Mouse (Mus musculus) lung, postnatal 25 days (tissue): Measurements from ENCODE around the gene Sgip1.

Experiments used
- DNase-seq: peaks from one replicate; pipeline ENCODE4 v3.0.0; 2022; ENCODE audit warnings: low spot score

The Sgip1 gene

GRCm38 (mm10) chr4:102741287-102741686 is at the start of gene Sgip1:
Gene Sgip1, plus strand, starts transcription at chr4:102741297.
- no peak for DNase-seq

- no peak for DNase-seq
Measured at GRCm38 (mm10) chr4:102691402-102691801, 49.7 kb upstream of the Sgip1 start.

GRCm38 (mm10) chr4:102697966-102698365 is 43.1 kb upstream of the Sgip1 start:
- DNase-seq = no peak

- DNase-seq = no peak
Measured at GRCm38 (mm10) chr4:102711731-102712130, 29.4 kb upstream of the Sgip1 start.

- DNase-seq = no peak
Measured at GRCm38 (mm10) chr4:102715532-102715931, 25.6 kb upstream of the Sgip1 start.

GRCm38 (mm10) chr4:102717123-102717828 is 23.8 kb upstream of the Sgip1 start:
- DNase-seq = no peak

- DNase-seq = peak; percentile 30
Measured at GRCm38 (mm10) chr4:102719535-102719934, 21.6 kb upstream of the Sgip1 start.

GRCm38 (mm10) chr4:102719951-102720350 is 21.1 kb upstream of the Sgip1 start:
- DNase-seq = peak; percentile 4

- DNase-seq = no peak
Measured at GRCm38 (mm10) chr4:102724442-102724841, 16.7 kb upstream of the Sgip1 start.

- DNase-seq = no peak
Measured at GRCm38 (mm10) chr4:102730976-102731375, 10.1 kb upstream of the Sgip1 start.

- no peak for DNase-seq
Measured at GRCm38 (mm10) chr4:102734022-102734657, 7.0 kb upstream of the Sgip1 start.

GRCm38 (mm10) chr4:102753334-102754090 is 12.4 kb downstream of the Sgip1 start:
- DNase-seq = peak; percentile 12

- peak; percentile 64 for DNase-seq
Measured at GRCm38 (mm10) chr4:102759095-102759890, 18.2 kb downstream of the Sgip1 start.

- peak; percentile 65 for DNase-seq
Measured at GRCm38 (mm10) chr4:102760042-102760821, 19.1 kb downstream of the Sgip1 start.

GRCm38 (mm10) chr4:102762075-102762474 is 21.0 kb downstream of the Sgip1 start:
- DNase-seq = no peak

- no peak for DNase-seq
Measured at GRCm38 (mm10) chr4:102769070-102769469, 28.0 kb downstream of the Sgip1 start.

- DNase-seq = no peak
Measured at GRCm38 (mm10) chr4:102769936-102770335, 28.8 kb downstream of the Sgip1 start.

GRCm38 (mm10) chr4:102771598-102772357 is 30.7 kb downstream of the Sgip1 start:
- no peak for DNase-seq

- no peak for DNase-seq
Measured at GRCm38 (mm10) chr4:102773225-102773624, 32.1 kb downstream of the Sgip1 start.

- DNase-seq = no peak
Measured at GRCm38 (mm10) chr4:102773841-102774240, 32.7 kb downstream of the Sgip1 start.

- DNase-seq = no peak
Measured at GRCm38 (mm10) chr4:102774549-102774948, 33.5 kb downstream of the Sgip1 start.
